Mouse (Mus musculus) layer of hippocampus, postnatal 36 days (tissue): Measurements from ENCODE around the gene Pnrc1. TPM values are rescaled to one million over a fixed set of nuclear protein-coding genes. Genes with fewer than 3 reads are reported as not detected.

Experiments
- DNase-seq, 2 experiments: peaks; one replicate each; pipeline ENCODE4 v3.0.0; 2022
- total RNA-seq, 2 experiments: library from RNA; stranded (reverse); gene quantifications; 2 replicates each; pipeline ENCODE4 v1.2.3; 2021

Pnrc1 gene
- total RNA-seq, 2 experiments from 2014 or later: 137 to 151 TPM

DNA sequence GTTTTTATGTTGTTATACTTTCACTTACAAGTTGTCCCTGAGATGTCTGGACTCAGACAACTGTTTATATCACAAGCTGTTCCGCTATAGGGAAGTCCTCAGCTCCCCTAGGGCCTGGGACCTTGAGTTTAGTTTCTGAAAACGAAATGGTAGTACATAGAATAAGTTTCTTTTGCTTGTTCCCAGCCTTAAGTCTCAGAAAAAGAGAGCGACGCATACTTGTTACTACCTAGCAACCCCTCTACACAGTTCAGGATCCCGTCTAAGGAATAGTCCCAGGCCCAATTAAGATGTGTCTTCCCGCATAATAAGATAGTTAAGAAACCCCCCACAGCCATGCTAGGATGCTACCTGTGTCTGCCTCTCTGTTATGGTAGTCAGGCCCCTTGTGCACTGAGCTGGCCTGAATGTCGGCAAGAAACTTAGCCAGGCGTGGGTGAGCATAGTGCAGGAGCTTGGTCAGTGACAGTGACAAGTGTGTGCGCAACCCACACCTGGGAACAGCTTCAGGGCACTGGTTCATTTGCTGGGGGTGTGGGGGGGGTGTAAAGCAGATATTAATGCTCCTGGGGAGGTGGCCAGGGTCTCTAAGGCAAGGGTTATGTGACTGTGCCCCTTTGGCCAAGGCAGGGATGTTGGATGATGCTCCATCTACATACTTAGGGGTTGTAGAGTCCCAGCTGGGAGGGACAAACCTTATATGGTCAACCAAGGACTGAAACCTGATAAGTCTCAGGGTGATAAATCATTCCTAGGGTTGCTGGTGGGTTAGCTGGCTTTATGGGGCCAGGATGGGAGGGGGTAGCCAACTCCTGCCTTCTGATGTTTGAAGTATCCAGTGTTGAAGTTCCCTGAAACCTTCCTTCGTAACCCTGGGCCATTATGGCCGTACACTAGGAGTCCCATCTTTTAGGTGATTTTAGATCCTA lies 19.3 kb downstream of the Pnrc1 start:
- DNase-seq: no peak

DNA sequence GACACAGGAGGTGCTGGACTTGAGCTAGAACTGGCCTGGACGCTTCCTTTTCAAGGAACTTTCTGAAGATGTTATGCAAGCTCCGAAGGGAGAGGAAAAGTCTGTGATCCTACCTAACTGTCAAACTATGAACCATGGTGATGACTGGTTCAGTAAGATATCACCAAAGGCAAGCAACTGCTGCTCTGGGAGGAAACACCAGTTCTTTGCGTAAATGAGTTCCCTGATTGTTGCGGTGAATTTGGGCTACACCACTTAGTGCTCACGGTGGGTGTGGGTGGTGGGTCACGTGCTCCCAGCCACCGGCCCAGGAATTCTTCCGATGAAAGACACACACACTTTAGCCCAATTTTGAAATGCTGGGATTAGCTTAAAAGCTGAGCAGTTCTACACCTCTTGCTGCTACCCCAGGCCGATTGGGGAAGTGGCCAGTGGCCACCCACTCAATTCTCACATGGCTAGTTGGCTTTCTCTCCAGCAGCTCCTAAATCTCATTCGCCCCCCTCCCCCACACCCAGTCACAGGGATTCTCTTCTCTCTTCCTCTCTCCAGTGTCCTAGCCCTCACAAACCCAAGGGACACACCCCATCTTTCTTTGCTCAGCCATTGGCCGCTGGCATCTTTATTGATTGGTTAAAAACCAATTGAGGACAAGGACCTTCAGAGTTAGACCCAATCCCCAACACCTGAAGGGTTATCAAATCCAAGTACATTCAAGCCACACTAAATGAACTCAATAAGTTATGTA lies 24.8 kb downstream of the Pnrc1 start:
- DNase-seq: no peak

DNA sequence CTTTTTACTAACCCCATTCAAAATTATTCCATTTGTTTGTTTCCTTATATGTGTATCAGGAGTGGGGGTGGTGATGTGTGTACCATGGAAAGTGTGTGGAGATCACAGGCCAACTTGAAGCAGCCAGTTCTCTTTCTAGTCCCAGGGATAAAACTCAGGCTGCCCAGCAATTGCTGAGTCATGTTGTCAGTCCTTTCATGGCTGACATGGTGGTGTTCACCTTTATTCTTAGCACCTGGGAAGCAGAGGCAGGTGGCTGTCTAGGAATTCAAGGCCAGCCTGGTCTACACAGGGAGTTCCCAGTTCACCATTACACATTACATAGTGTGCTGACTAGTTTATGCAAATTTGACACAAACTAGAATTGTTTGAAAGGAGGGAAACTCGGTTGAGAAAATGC lies 27.1 kb downstream of the Pnrc1 start:
- no peak for DNase-seq

DNA sequence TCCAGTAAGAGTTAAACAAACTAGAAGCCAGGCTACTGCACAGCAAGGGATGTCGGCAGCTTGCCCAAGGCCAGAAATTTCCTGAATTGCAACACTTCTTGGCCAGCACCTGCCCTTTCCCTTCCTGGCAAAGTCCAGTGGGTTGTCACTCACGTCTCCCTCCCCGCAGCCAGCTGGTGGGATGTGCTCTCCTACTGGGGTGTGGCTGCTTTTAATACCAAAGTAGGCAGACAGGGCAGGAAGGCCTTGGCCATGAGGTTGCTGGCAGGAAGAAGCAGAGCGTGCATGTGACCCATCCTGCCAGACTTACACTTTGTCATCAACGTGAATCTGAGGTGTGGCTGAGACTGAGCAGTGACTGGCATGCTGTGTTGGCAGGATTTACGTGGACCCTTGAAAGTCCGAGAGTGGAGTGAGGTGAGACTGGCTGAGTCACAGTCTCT lies 28.6 kb downstream of the Pnrc1 start:
- DNase-seq: peak; percentile 16 to 27

DNA sequence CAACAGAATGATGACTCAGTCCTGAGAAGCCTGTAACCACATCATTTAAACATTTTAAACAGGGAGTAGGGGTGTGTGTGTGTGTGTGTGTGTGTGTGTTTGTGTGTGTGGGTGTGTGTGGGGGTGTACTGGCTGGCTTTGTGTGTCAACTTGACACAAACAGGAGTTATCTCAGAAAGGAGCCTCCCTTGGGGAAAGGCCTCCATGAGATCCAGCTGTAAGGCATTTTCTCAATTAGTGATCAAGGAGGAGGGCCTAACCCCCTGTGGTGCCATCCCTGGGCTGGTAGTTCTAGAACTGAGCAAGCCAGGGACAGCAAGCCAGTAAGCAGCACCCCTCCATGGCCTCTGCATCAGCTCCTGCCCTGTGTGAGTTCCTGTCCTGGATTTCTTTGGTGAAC lies 29.7 kb downstream of the Pnrc1 start:
- DNase-seq: no peak

DNA sequence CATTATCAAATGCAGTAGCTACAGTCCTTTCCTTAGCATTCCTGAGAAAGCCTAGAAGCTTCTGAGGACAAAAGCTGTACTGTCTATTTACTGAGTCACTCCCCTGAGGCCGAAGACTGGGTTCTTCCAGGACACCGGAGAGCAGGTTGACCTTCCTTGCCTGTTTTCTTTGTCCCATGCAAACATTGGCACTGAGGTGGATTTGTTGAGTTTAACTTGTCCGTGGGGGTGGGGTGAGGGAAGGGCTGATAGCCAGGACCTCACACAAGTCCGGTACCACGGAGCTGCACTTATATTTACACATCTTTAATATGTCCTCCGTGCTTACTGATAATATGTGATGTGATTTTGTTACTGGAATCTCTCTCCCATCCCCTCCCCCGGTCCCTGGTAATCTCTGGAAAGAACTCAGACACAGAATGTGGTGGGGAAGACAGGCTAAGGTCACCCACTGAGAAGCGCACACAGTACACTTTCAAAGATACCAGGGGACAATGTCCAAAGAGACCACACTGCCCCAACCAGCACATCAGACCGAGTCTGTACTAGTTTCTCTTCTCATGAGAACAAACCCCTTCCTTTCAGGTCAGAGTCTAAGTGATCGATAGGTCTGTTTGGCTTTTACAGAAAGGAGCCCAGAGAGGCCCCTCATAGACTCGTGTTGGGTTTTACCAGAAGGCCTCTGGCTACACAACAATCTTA lies 32.5 kb downstream of the Pnrc1 start:
- no peak for DNase-seq

DNA sequence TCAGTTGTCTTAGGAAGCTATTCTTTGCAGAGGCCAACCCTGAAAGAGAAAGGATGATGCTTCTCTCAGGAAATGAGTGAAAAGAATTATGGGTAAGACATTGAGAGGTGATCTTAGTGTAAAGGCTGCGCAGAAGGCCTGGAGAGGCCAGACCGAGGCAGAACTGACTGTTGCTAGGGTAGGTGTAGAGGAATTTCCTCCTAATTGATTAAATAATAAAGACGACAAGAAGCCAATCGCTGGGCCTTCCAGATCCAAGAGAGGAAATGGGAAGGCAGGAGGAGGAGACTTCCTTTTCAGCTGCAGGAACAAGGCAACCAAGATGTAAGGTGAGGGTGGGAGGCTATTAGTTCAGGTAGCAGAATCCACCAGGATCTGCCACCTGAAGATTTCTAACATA lies 35.3 kb downstream of the Pnrc1 start:
- DNase-seq: no peak

DNA sequence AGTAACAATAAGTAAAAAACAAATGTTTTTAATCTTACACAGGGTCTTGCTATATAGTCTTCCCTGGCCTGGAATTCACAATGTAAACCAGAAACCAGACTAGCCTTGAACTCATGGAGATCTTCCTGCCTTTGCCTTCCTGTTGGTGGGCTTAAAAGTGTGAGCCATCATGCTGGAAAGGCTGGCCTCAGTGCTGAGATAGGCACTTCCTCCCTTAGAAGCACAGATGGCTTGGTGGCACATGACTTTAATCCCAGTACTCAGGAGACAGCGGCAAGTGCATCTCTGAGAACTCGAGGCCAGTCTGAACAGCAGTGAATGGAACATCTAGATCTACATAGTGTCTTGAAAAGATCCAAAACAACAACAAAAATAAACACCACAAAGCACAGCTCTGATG lies 39.1 kb downstream of the Pnrc1 start:
- no peak for DNase-seq

DNA sequence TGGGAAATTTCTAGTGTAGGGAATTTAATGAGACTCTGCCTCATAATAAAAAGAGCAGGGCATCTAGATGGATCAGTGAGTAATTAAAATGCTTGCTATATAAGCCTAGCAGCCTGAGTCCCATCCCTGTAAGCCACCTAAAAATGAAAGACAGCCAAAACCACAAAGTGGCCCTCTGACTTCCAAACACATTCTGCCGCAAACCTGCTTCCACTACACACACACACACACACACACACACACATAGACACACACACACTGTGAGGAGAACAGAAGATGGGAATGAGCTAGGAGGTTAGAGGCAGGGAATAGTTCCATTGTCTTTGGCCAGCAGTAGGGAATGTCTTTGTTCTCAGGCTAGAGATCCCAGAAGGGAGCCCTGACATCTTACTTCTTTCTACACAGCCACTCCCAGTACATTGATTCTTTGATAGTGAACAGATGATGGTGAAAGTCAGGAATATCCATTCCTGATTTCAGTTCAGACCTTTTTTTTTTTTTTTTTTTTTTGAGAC lies 40.2 kb downstream of the Pnrc1 start:
- DNase-seq: no peak

DNA sequence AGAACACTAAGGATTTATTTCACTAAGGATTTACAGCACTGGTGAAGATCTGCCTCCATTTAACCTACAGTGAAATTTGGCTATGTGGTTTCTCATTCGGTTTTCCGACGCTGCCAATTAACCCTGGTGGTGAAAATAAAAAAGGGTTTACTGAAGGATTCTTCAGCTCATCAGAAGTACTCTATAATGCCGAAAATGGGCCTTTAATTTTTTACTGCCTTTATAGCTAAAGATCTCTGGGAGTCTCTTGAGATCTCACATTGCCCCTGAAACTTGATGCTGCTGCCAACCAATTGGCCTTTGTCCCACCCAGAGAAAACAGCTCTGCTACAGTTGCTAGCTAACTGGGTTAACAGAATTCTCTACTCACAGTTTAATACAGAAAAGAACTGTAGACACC lies 41.0 kb downstream of the Pnrc1 start:
- DNase-seq: no peak

DNA sequence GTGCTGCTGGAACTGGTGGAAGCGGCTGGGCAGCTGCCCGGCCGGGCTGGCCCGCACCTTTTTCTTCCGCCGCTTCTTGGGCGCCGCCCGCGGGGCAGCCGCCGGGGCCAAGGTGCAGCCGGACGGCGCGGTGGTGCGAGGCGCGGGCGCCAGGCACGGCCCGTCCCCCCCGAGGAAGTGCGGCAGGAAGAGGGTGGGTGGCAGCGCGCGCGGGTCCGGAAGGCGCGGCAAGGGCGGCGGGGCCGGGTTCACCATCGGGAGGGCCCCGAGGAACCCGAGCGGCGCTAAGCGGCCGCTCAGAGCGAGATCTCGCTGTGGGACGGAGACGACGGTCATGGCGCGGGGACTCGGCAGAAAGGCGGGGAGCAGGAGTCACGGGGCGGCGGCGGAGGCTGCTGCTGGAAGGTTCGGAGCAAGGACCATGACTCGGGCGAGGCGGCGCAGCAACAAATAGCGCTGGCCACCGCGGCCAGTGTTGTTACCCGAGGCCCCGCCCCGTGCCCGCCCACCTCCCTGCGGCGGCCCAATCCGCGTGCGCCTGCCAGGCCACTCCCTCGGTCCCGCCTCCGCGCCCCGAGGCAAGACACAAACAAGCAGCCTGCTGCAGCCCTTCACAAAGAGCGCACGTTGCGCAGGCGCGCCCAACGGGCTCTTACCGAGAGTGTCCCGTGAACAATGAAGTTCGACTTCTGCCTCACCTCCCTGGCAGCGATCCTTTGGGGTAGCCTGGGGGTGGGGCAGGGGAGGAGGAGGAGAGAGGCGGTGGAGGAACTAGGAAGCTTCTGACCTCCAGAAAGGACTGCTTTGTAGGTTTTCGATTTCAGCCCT lies 41.7 kb downstream of the Pnrc1 start:
- peak; percentile 98 for DNase-seq

DNA sequence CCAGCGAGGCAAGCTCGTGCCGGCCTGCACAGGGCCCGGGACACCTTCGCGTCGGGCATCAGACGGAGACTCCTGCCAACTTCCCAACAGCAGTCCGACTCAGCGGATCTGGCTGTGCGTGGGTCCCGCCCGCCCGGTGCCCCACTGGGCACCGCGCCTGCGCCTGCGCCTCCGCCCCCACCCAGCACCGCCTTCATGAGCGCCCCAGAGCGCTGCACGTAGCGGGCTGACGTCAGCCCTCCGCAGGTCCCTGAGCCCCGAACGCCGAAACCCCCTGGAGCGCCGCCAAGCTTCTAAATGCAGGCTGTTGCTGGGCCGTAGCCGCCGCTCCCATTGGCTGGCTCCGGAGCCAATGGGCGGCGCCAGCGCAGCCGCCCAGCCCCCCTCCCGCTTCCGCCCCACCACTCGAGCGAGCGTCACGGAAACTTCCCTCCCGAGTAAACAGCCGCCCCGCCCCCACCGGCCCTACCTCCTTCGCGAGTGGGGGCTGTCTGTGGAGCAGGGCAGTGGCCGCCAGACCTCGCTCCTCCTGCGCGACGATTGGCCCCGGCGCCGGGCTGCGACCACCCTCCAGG lies 42.4 kb downstream of the Pnrc1 start:
- DNase-seq: peak; percentile 98 to 99

DNA sequence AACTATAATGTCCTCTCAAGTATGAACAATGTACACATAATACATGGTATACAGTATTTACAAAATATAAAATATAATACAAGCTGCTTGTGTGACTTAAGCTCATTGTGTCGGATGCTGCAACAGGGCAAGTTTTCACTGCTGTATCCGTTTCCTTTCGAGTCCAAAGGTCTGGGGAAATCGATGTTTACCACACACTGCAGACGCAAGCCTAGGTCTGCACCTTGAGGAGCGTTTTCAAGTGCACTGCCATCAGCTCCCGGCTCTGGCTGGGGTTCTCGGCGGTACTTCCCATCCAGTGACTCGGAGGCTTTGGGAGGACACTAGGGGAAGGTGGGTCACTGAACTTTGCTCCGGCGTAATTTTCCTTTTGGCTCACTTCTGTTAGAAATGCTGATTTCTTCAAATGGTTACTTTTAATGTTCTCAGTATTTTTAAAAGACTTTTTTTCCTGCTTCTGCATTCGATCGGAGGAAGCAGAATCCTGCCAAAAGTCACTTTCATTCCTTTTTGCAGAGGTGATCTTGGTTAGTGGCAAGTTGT lies 44.0 kb downstream of the Pnrc1 start:
- DNase-seq: no peak

DNA sequence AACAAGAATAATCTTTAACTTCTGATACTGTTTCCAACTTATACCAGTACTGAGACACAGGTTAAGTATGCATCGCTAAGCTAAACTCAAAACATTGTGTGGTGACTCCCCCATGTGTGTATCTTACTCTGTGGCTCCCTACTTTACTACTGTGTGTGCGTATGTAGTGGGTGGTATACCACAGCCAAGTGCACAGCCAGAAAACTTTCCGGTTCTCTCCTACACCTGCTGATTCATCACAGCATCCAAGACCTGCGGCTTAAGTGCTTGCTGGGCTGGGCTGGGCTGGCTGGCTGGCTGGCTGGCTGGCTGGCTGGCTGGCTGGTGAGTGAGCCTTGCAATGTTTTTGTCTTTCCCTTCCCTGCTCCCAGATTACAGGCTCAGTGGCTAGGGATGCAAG lies 46.0 kb downstream of the Pnrc1 start:
- no peak for DNase-seq

DNA sequence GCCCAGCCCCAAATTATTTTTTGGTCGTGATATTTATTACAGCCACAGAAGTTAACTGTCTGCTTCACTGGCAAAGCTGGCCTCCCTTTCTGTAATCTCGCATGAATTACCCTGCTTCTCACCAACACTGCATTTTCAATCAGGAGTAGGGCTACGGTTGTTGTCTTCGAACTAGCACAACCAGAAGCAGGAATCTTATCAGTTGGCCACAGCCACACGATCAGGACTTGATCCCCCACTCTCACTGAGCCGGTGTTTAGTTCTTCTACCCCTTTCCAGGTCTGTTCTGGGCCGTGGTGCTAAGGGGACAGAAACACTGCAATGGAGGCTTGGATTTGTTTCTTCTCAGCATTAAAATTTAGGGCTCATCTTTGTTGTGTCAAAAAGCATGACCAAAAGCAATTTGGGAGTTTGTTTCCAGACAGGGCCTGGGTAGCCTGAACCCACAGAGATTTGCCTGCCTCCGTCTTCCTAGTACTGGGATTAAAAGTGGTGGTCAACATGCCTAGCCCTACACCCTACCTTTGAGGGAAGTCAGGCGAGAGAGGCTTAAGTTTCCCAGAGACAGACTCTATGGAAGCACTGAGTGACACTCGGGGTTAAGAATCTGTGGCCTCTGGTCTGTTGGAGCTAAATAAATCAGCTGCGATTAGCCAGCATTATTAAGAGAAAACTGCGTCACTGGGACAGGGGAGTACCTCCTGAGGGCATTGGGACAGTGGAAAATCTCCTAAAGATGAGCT lies 46.8 kb downstream of the Pnrc1 start:
- DNase-seq: no peak

DNA sequence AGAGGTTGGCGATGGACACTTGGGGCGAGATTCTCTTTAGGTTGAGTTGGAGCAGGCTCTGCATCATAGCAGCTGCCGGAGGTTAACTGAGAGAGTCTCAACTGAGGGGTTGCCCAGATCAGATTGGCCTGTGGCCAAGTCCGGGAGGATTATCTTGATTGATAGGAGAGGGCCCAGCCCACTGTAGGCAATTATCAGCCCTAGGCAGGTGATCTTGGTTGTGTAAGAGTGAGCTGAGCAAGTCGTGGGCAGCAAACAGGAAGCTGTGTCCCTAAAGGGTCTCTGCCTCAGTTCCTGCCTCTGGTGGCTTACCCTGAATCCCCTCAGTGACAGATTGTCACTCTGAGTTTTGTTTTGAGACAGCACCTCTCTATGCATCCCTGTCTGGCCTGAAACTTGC lies 47.4 kb downstream of the Pnrc1 start:
- DNase-seq: no peak

DNA sequence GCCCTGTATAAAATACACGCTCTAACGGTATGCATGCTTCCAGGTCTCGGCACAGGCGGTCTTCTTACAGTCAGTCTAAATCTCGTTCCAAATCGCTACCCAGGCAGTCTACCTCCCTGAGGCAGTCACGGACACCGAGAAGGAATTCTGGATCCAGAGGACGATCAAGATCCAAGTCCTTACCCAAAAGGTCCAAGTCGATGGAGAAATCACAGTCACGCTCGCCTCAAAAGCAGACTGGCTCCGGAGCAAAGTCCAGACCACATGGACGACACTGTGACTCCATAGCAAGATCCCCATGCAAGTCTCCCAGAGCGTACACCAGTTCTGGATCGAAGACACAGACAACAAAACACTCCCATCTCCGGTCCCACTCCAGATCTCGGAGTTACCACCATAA lies 59.1 kb downstream of the Pnrc1 start:
- no peak for DNase-seq

DNA sequence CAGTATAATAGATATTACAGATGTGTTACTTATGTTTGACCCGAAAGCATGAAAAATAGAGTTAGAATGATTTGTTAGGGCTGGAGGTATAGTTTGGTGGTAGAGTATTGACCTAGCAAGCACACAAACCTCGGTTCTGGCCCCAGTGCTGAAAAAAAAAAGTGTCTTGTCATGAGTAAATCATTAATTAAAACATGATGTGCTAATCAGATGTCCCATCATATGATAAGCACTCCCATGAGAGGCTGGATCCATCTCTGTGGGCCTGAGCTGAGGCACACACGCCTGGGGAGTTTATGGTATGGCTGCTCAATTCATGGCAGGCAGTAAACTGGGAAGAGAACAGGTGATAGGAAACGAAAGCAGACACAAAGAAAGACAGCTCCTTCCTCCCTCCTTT lies 60.3 kb downstream of the Pnrc1 start:
- DNase-seq: no peak

DNA sequence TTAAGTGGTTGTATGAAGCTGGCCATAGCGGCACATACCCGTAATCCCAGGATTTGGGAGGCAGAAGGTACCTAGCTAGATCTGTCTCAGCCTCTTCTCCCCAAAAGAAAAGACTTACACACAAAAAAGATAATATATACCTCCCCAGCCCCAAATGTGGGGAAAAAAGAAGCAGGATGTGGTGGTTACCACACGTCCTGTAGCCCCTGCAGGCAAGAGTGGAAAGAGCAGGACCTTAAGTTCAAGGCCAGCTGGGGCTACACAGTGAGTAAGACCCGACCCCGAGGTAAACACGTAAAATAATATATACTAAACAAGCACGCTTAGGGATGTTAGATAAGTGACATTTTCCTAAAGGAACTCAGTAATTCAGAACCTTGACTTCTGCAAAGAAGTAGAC lies 62.8 kb downstream of the Pnrc1 start:
- DNase-seq: no peak

DNA sequence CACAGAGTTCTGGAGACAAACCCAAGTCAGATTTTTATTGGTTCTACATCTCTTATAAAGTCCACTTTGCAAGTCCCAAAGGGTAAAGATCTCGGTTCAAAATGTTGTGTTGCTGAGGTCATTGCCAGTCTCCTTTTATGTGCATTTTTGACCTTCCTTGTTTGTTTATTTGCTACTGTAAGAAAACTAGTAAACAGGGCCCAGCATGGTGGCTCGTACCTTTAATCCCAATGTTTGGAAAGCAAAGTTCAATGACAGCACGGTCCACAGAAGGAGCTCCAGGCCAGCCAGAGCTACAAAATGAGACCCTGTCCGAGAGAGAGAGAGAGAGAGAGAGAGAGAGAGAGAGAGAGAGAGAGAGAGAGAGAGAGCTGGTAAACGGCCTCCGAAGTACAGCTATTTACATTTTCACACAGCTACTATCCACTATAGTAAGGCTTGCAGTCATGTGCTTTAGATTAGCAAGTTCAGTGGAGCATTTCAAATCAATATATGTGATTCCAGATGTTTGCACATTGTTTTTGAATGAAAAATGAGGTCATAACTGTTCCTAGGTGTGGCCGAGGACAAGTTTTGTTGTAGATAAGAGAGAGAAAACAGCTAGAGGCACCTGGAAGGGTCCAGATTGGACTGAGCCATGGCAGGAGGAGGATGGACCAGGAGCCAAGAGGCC lies 65.8 kb downstream of the Pnrc1 start:
- no peak for DNase-seq
